Mouse (Mus musculus) T-helper 2 cell (primary cell): Measurements from ENCODE around the gene Nckap1l.

Experiments used
- in situ Hi-C: fragments of 300-600 bp; cut with MboI, MseI; formaldehyde crosslinking; loops from one replicate; pipeline ENCODE4 v1.15.1; 2025; ENCODE audit warnings: high pct_unique_total_duplicates

Gene Nckap1l

GRCm38 (mm10) chr15:103500723-103501122 is 47.1 kb downstream of the Nckap1l start:
- in situ Hi-C loops, result no loop called here

GRCm38 (mm10) chr15:103501186-103501585 is 47.6 kb downstream of the Nckap1l start:
- in situ Hi-C loops, result no loop called here

- in situ Hi-C loops, result no loop called here
Measured at GRCm38 (mm10) chr15:103502435-103503250, 49.0 kb downstream of the Nckap1l start, which contains the start of gene Pde1b. TSS of gene Pde1b (plus strand) at chr15:103503034.

GRCm38 (mm10) chr15:103503251-103503600 is 49.6 kb downstream of the Nckap1l start:
- in situ Hi-C loops, result no loop called here

GRCm38 (mm10) chr15:103503660-103504059 is 50.1 kb downstream of the Nckap1l start:
- in situ Hi-C loops, result no loop called here

GRCm38 (mm10) chr15:103509317-103509716 is 55.7 kb downstream of the Nckap1l start:
- in situ Hi-C loops, result no loop called here

- in situ Hi-C loops, result no loop called here
Measured at GRCm38 (mm10) chr15:103511652-103512051, 58.1 kb downstream of the Nckap1l start.

- in situ Hi-C loops, result no loop called here
Measured at GRCm38 (mm10) chr15:103513621-103514031, 60.0 kb downstream of the Nckap1l start.

GRCm38 (mm10) chr15:103514119-103514518 is 60.5 kb downstream of the Nckap1l start:
- in situ Hi-C loops, result no loop called here

GRCm38 (mm10) chr15:103514914-103515313 is 61.3 kb downstream of the Nckap1l start:
- in situ Hi-C loops, result no loop called here

- in situ Hi-C loops, result no loop called here
Measured at GRCm38 (mm10) chr15:103518600-103519385, 65.2 kb downstream of the Nckap1l start.

GRCm38 (mm10) chr15:103519386-103520378 is 66.1 kb downstream of the Nckap1l start:
- in situ Hi-C loops, result no loop called here

- in situ Hi-C loops, result no loop called here
Measured at GRCm38 (mm10) chr15:103522458-103523099, 69.0 kb downstream of the Nckap1l start.

- in situ Hi-C loops, result no loop called here
Measured at GRCm38 (mm10) chr15:103523156-103523555, 69.6 kb downstream of the Nckap1l start.

GRCm38 (mm10) chr15:103530372-103530771 is 76.8 kb downstream of the Nckap1l start:
- in situ Hi-C loops, result no loop called here

- in situ Hi-C loops, result no loop called here
Measured at GRCm38 (mm10) chr15:103534054-103534620, 80.5 kb downstream of the Nckap1l start.

GRCm38 (mm10) chr15:103535030-103535429 is 81.4 kb downstream of the Nckap1l start:
- in situ Hi-C loops, result no loop called here

GRCm38 (mm10) chr15:103535786-103536185 is 82.2 kb downstream of the Nckap1l start:
- in situ Hi-C loops, result no loop called here

GRCm38 (mm10) chr15:103536456-103536855 is 82.9 kb downstream of the Nckap1l start:
- in situ Hi-C loops, result no loop called here

GRCm38 (mm10) chr15:103537011-103537821 is 83.6 kb downstream of the Nckap1l start:
- in situ Hi-C loops, result no loop called here
